Mouse (Mus musculus): ENCODE measurements around the gene Gm20906. TPM values are rescaled to one million over a fixed set of nuclear protein-coding genes. Genes with fewer than 3 reads are reported as not detected.
"Not testable (repeated sequence)": the region's sequence is repeated elsewhere in the genome, so short reads cannot be mapped to it uniquely, and the experiment has no call there.

The Gm20906 gene
- total RNA-seq (2021): not detected
- long read RNA-seq, experiment 1: 0 reads
- long read RNA-seq, experiment 2: 0 reads

DNA sequence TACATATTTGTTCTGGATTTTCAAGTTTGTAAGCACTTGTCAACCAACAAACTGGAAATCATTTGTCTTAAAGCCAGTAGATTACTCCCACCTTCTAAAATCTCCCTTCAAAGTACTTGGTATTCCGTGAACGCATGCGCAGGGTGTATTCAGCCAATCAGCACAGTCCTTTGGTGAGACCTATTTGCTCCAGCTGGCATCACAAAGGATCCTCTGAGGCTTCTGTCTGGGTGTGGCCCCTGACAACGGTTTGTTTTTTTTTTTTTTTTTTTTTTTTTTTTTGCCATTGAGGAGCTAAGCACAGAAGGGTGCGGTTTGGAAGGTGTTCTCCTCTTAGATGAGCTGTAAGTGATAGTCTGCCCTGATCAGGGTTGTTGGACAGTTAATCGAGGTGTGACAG lies at the start of gene Gm20906:
TSS of gene Gm20906 (plus strand) at position 301 of the 400 bp plus-strand sequence.
- not testable (repeated sequence) for DNase-seq (ENCODE audit: low spot score in 2 of 2)

Measured in adrenal gland, adult 18-20 months (tissue).